Mouse (Mus musculus) left cerebral cortex, adult 2 months (tissue): ENCODE data around the gene Glrb. TPM values are rescaled to one million over a fixed set of nuclear protein-coding genes. Genes with fewer than 3 reads are reported as not detected.

ENCODE experiments used
- DNase-seq, 2 experiments: peaks; one replicate each; pipeline ENCODE4 v3.0.0; 2021 to 2022; ENCODE audit warnings: low spot score in 2 of 2, mixed read lengths in 1 of 2; ENCODE audit errors: extremely low spot score in 1 of 2
- H3K27ac ChIP-seq: fragments of 200-600 bp; 2 replicates; pipeline ENCODE4 v1.8.1; 2022
- H3K4me3 ChIP-seq: fragments of 200-600 bp; 2 replicates; pipeline ENCODE4 v1.8.1; 2022
- CTCF ChIP-seq: fragments of 200-600 bp; IDR thresholded peaks from 2 replicates; pipeline ENCODE4 v1.8.1; 2022; ENCODE audit warnings: antibody characterized with exemption, mild to moderate bottlenecking, moderate library complexity
- intact Hi-C: fragments of 180-260 bp; cut with DNase I; formaldehyde crosslinking; loops from one replicate; pipeline ENCODE4 v1.15.1; 2025
- total RNA-seq, 2 experiments: library from RNA; stranded (reverse); gene quantifications; 2 replicates each; pipeline ENCODE4 v1.2.3; 2021

Gene Glrb
- total RNA-seq, 2 experiments from 2014 or later: 202 to 214 TPM

GRCm38 (mm10) chr3:80796764-80797163 lies 116.7 kb downstream of the Glrb start:
- peak overlapping the region; percentile 32; the same call in 1 of the 2 replicates for H3K27ac ChIP-seq
- H3K4me3 ChIP-seq: peak overlapping the region; percentile 86; the same call in 1 of the 2 replicates
- DNase-seq: no peak
- peak; percentile 40 for TF ChIP-seq CTCF
- intact Hi-C loops: no loop called here

GRCm38 (mm10) chr3:80795284-80795683 lies 118.2 kb downstream of the Glrb start:
- TF ChIP-seq CTCF: no peak
- H3K4me3 ChIP-seq: peak overlapping the region; percentile 86; the same call in 1 of the 2 replicates
- no peak overlapping the region for H3K27ac ChIP-seq
- DNase-seq: no peak
- intact Hi-C loops: no loop called here

Other genes with a start within 250 kb of the Glrb start
- gene Gria2, start 110.8 kb downstream of the Glrb start, total RNA-seq: 100 to 1,000 TPM; 535 to 547 TPM
- 1 to 10 TPM; 8.2 to 8.7 TPM for gene Pdgfc, start 122.8 kb upstream of the Glrb start, total RNA-seq